Mouse (Mus musculus): ENCODE results near the gene Snca.

Gene Snca

GRCm38 (mm10) chr6:60829282-60829891 is at the start of gene Snca:
TSS of gene Snca (minus strand) at chr6:60829855.
- peak; percentile 49 to 58 for DNase-seq

GRCm38 (mm10) chr6:60870126-60870525 is 40.5 kb upstream of the Snca start:
- DNase-seq = no peak

- DNase-seq = no peak
These were observed 26.9 kb upstream of the Snca start for GRCm38 (mm10) chr6:60856599-60856998.

- DNase-seq = no peak
These were observed 22.0 kb upstream of the Snca start for GRCm38 (mm10) chr6:60851690-60852089.

GRCm38 (mm10) chr6:60828429-60829264 is 1.0 kb downstream of the Snca start:
- DNase-seq = peak; percentile 83 to 89

GRCm38 (mm10) chr6:60828047-60828428 is 1.6 kb downstream of the Snca start:
- DNase-seq = no peak

- no peak for DNase-seq
These were observed 2.4 kb downstream of the Snca start for GRCm38 (mm10) chr6:60827290-60827689.

GRCm38 (mm10) chr6:60819272-60819671 is 10.4 kb downstream of the Snca start:
- DNase-seq = no peak

- no peak for DNase-seq
These were observed 16.1 kb downstream of the Snca start for GRCm38 (mm10) chr6:60813516-60813915.

GRCm38 (mm10) chr6:60798266-60798665 is 31.4 kb downstream of the Snca start:
- DNase-seq = no peak

- DNase-seq = peak; percentile 47 to 62
These were observed 35.8 kb downstream of the Snca start for GRCm38 (mm10) chr6:60793659-60794365.

GRCm38 (mm10) chr6:60786955-60787354 is 42.7 kb downstream of the Snca start:
- peak; percentile 53 to 70 for DNase-seq

GRCm38 (mm10) chr6:60771899-60772298 is 57.8 kb downstream of the Snca start:
- DNase-seq = peak; percentile 34 to 64

- no peak for DNase-seq
These were observed 64.0 kb downstream of the Snca start for GRCm38 (mm10) chr6:60765696-60766095.

- peak; percentile 43 to 57 for DNase-seq
These were observed 66.8 kb downstream of the Snca start for GRCm38 (mm10) chr6:60762864-60763263.

GRCm38 (mm10) chr6:60761710-60762109 is 67.9 kb downstream of the Snca start:
- DNase-seq = no peak

GRCm38 (mm10) chr6:60754975-60755374 is 74.7 kb downstream of the Snca start:
- peak in 1 of 2 experiments; percentile 12 for DNase-seq

- DNase-seq = no peak
These were observed 83.7 kb downstream of the Snca start for GRCm38 (mm10) chr6:60745965-60746364.

- DNase-seq = no peak
These were observed 88.1 kb downstream of the Snca start for GRCm38 (mm10) chr6:60741427-60742071.

- DNase-seq = peak in 1 of 2 experiments; percentile 45
These were observed 89.9 kb downstream of the Snca start for GRCm38 (mm10) chr6:60739776-60740175.

- DNase-seq = no peak
These were observed 98.5 kb downstream of the Snca start for GRCm38 (mm10) chr6:60731164-60731563.

- DNase-seq = no peak
These were observed 105.4 kb downstream of the Snca start for GRCm38 (mm10) chr6:60724110-60724829.

Data from cerebellum, postnatal 25 days (tissue).